Mouse (Mus musculus) regulatory T cell (primary cell): Measurements from ENCODE around the gene Hint1.
"Not testable (repeated sequence)": the region's sequence is repeated elsewhere in the genome, so short reads cannot be mapped to it uniquely, and the experiment has no call there.

Source experiments
- in situ Hi-C: fragments of 300-600 bp; cut with MboI, MseI; formaldehyde crosslinking; loops from one replicate; pipeline ENCODE4 v1.15.1; 2025; ENCODE audit warnings: high pct_unique_total_duplicates

Gene Hint1

DNA sequence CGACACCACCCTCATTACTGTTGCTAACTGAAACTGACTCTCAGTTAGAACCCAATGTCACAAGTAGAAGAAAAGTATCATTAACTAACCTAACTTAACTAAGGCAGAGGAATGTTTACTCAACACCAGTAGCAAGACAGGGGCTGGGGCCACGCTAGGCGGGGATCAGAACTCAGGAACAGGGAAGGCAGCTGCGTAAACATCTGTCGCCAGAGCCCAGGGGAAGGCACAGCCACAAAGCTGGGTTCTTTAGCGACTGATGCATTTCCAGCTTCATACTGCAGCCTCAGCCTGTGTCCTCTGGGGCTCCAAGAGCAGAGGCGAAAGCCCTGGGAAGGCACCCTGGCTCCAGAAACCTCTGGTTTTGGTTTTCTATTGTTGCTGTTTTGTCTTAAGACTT, 25.9 kb downstream of the Hint1 start:
- in situ Hi-C loops = no loop called here

DNA sequence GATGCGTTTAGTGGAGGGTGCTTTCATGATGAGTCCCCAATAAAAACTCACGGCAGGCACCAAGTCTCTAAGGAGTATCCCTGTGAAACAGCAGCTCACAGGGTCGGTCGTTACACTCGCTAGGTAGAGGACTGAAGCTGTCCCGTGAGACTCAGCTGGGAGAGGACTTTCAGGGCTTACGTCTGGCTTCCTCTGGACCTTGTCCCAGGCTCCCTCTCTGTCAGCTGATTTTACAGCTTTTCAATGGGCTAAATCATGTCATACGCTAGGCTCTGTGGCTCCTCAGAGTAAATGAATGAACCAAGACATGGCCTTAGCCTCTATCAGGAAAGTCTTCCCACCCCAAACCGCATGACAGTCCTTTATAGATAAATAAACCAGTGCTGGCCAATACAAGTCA, 28.4 kb downstream of the Hint1 start:
- in situ Hi-C loops = no loop called here

DNA sequence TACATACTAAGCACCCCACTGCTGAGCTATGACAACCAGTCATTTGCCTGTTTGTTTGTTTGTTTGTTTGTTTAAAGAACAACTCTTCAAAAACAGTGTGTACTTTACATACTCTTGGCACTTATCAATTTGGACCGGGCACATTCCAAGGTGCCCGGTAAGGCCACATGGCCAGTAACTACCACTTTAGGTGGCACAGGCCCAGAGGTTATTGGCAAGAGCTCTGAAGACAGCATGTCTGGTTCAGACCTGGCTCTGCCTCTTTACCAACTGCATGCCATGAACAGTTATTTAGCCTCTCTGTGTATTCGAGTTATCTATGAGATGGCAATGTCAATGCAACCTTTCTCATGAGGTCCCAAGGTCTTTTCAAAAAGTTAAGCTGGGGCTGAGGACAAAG, 30.5 kb downstream of the Hint1 start:
- in situ Hi-C loops = not testable (repeated sequence)

DNA sequence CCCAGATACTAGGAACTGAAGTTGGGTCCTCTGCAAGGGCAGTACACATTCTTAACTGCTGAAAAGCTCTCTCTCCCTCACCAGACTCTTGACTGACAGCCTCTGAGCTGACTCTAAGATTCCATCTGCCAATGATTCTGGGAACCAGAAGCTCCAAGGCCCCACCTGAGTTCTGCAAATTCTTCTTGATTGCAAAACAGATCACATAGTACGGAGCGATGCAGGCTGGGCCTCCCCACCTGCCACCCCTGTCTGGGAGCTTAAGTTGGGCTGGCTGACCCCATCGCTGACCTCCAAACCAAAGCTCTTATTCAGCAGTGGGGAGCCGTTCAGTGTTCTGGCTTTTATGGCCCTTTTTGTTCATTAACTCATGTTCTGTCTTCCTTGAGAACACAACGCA, 31.3 kb downstream of the Hint1 start:
- in situ Hi-C loops = no loop called here

- in situ Hi-C loops = no loop called here
Observed at GRCm38 (mm10) chr11:54899657-54900056, 33.5 kb downstream of the Hint1 start.

- in situ Hi-C loops = no loop called here
Observed at GRCm38 (mm10) chr11:54902333-54903323, 36.4 kb downstream of the Hint1 start, which contains the start of gene Gpx3. TSS of gene Gpx3 (plus strand) at chr11:54902453.

DNA sequence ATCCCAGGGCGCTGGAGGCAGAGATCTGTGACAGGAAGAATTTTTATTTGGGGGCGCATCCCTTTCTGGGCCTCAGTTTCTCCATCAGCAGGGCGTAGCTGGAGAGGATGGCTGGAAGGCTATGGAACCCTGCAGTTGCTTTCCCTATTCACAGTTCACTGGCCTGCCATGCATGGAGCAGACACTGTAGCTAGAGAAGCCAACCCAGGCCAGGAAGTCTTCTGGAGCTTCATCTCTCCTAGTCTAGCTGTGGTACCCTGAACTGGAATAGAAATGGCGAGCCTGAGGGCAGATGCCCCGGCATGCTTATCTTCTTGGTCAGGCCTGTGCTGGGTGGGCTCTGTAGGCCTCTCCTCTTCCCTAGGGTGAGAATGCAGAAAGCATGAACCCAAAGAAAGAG, 37.2 kb downstream of the Hint1 start:
- in situ Hi-C loops = no loop called here

DNA sequence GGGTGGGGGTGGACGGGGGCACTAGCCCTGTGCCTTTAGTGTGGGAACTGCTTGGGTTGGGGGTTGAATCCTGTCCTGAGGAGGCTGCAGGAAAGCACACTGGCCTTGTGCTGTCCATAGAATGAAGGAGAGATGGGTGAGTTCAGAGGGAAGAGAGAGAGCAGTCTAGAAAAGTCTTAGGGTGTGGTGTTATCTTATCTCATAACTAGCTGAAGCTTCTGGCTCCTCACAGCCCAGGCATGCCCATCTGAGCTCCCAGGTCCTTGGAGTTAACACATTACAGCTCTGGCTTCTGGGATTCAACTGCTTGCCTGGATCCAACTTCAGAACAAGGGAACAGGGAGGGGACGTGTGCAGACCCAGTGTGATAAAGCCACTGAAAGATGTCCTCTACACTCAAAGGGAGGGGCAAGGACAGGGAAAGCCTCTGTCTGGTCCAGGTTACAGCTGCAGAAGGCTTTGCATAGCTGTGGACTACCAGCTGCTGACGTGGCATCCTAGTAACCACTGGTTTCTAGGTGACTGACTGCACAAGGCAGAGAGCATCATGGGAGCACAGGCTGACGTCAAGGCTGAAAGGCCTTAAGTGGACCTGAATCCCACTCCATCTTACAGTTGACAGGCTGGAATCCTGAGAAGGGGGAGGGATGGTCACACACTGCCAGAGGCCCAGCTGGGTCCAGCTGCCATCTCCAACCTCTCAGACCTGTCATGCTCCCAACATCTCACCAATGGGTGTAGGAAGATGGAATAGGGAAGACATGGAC, 37.9 kb downstream of the Hint1 start:
- in situ Hi-C loops = no loop called here

- in situ Hi-C loops = no loop called here
Observed at GRCm38 (mm10) chr11:54905086-54905485, 38.9 kb downstream of the Hint1 start.

GRCm38 (mm10) chr11:54905931-54906330, 39.7 kb downstream of the Hint1 start:
- in situ Hi-C loops = no loop called here

DNA sequence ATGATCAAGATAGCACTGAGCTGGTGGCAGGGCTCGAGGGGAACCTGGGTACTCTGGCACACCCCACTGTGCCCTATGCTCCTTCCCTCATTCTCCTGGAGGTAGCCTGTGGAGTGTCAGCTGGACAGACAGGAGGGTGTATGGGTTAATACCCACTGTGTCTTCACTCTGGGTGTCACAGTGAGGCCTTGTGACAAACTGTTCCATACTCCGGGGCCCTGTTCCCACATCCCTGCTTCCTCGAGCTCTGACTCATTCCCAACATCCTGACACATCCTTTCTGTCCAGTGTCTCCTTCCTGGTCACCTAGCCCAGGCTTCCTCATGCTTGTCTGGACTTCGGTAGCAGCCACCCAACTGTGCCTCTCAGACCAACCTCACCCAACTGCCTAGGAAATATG, 40.3 kb downstream of the Hint1 start:
- in situ Hi-C loops = no loop called here

DNA sequence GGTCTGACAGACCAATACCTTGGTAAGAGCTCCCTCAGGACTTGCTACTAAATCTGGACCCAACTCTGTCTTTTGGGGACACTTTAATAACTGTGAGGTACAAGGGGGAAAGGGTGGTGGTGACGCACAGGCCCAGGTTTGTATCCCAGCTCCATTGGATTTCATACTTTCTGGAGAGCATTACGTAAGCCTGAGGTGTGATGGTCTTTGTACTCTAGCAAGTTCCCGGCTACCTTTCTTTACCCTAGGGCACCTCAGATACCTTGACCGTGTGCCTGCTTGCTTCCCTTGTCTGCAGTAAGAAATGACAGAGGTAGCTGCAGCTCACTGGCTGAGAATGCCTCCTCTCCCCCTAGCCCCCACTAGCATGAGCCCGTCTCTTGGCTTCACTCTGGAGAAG, 41.1 kb downstream of the Hint1 start:
- in situ Hi-C loops = no loop called here

DNA sequence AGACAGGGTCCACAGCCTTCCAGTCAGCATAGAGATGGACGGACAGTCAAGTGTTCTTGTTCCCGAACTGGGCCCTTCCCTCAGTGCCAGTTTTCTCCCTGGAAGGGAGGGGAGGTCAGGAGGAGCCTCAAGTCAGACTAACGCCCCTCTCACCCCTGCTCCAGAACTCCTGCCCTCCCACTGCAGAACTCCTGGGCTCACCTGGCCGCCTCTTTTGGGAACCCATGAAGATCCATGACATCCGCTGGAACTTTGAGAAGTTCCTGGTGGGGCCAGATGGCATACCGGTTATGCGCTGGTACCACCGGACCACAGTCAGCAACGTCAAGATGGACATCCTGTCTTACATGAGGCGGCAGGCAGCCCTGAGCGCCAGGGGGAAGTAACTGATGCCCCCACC, 43.1 kb downstream of the Hint1 start:
- in situ Hi-C loops = no loop called here

DNA sequence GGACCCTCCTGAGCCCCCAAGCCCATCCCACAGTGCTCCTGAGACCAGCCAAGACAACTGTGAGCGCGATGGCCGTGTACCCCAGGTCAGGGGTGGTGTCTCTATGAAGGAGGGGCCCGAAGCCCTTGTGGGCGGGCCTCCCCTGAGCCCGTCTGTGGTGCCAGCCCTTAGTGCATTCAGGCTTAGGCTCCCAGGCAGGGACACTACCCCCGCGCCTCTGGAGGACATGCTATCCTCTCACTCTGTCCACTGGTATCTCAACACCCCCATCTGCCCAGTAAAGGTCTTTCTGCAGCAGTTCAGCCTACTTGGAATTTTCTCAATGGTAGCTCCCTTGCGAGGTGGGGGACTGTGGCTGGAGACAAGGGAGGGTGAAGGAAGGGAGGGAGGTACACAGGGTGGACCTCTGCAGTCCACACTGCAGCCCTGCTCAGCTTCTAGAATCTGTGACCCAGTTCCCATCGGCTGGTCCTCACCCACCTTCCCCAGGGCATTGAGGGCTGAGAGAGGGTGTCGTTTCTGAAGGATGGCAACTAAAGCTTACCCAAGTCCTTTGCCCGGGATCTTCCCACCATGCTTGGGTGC, 44.0 kb downstream of the Hint1 start:
- in situ Hi-C loops = no loop called here

GRCm38 (mm10) chr11:54911201-54911600, 45.0 kb downstream of the Hint1 start:
- in situ Hi-C loops = no loop called here

- in situ Hi-C loops = no loop called here
Observed at GRCm38 (mm10) chr11:54911671-54912502, 45.7 kb downstream of the Hint1 start.

GRCm38 (mm10) chr11:54912503-54913316, 46.5 kb downstream of the Hint1 start:
- in situ Hi-C loops = no loop called here

GRCm38 (mm10) chr11:54913841-54914240, 47.7 kb downstream of the Hint1 start:
- in situ Hi-C loops = no loop called here

GRCm38 (mm10) chr11:54917461-54917860, 51.3 kb downstream of the Hint1 start:
- in situ Hi-C loops = no loop called here

DNA sequence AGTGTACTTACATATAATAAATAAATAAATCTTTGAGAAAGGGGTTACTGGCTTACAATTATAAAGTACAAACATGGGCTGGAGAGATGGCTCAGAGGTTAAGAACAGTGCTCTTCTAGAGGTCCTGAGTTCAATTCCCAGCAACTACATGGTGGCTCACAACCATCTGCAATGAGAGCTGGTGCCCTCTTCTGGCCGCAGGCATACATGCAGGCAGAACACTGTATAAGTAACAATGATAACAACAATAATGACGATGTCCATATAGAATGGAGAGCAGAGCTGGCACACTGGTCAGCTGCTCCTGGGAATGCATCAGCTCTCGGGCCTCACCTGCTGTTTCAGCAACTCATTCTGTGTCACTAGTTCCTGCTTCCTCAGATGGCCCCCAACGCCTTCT, 52.1 kb downstream of the Hint1 start:
- in situ Hi-C loops = no loop called here
